Mouse (Mus musculus) thymus, postnatal 10 days (tissue): ENCODE measurements around the gene Amhr2.
A peak's percentile ranks its signal among the peaks of the same experiment; 100 is the strongest.

Source experiments
- DNase-seq, 2 experiments: peaks; one replicate each; pipeline ENCODE4 v3.0.0; 2021; ENCODE audit warnings: low spot score in 2 of 2

Amhr2 gene

DNA sequence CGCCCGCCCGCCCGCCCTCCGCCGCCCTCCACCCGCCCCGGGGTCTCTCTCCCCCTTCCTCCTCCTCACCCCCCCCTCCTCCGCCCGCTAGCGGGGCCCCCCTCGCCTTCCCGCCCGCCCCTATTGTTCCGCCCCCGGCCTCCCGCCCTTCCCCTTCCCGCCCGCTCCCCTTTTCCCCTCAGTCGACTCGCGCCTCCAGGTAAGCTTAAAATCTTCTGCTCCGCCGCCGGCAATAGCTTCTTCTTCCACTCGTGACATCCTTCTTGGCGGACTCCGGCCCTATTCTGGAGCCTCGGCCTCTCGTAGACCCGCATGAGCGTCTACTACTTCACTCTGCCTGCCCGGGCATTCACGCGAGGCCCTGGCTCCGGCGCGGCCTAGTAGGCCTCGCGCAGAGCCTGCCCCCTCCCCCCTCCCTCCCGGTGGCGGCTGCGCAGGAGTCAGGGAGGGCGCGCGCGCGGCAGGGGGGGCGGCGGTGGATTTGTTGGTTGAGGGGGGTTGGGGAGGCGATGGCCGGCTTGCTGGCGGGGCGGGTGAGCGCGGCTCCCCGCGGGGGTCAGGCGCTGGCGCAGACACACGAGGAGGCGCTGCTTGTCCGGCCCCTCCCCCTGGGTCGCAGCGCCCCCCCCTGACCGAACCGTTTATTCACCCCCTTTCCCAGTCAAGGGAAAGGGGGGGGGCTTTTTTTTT, 25.6 kb downstream of the Amhr2 start:
- peak; percentile 70 to 76 for DNase-seq

DNA sequence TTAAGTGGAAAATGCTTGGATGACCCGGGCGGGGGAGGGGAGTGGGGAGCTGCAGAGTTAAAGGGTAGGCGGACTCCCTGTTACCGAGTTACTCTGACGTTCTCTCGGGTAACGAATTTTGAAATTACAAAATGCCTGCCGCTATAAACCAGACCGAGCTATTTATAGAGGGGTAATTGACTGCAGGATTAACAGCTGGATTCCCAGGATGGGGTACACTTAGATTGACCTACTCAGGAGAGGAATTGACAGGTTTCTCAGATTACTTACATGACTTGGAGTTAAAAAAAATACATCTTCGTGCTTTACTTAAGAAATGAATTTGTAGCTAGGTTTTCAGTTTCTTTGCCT, 26.1 kb downstream of the Amhr2 start:
- DNase-seq = no peak

DNA sequence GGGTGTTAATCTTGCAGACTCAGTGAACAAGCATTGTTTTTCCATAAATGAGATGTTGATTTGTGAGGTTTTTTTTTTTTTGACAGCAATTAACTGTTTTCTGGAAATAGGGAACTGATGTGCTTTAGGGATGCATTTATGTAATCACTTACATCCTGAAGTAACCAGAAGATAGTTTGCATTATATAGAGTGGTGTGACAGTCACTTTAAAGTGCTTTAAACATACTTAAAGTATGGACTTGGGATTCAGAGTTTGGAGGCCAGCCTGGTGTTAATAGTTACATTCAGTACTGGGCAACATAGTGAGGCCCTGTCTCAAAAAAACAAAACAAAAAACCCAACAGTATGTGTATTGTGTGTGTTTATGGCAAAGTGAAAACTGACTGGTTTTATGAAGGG, 26.6 kb downstream of the Amhr2 start:
- no peak for DNase-seq

DNA sequence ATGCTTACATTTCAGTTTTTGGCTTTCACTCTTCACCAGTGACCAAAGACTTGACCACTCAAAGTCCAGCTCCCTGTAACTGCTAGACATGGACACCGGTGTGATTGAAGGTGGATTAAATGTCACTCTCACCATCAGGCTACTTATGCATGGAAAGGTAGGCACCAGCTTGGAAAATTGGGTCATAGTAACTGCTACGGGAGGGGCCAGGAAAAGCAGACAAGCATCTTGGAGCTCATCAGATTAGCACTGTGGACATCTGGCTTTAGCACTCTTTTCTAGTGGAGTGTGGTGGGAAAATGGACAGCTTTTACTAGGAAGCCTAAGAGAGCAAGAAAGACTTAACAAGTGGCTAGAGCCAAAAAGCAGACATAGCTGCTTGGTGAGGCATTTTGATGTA, 28.1 kb downstream of the Amhr2 start:
- no peak for DNase-seq

DNA sequence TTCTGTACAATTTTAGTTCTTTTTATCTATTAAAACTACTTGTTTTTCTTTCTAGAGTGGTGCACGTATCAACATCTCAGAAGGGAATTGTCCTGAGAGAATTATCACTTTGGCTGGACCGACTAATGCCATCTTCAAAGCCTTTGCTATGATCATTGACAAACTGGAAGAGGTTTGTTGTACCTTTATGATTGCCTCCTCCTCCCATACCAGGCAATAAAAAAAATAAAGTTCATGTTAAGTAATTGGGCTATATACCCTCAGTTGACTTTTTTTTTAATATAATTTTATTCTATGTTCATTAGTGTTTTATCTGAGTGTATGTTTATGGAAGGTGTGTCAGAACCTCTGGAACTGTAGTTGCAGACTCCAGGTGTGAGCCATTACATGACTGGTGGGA, 29.4 kb downstream of the Amhr2 start:
- no peak for DNase-seq

DNA sequence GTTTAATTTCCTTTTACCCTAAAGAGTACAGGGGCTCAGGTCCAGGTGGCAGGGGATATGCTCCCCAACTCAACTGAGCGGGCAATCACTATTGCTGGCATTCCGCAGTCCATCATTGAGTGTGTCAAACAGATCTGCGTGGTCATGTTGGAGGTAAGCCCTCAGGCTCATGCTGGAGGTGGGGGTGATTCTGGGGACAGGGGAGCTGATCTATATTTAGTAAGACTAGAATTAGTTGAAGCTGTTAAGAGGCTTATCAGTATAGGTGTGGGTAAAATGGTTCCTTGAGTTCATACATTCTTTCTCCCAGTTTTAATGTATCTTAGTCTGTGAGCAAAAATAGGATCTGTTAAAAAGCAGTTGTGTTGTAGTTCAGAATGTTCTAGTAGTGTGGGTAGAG, 38.0 kb downstream of the Amhr2 start:
- DNase-seq = no peak

DNA sequence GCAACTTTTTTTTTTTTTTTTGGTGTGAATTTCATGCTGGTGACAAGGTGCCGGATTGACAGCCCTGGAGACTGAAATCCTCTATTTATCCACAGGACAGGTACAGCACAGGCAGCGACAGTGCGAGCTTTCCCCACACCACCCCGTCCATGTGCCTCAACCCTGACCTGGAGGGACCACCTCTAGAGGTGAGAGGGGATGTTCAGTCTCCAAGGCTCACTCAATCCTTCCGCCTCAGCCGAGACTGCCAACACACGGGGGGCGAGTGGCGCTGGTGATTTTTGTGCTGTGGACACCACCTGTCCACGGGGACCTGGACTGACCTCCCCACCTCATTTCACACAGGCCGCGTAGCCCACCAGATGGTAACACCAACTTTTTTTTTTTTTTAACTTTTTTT, 40.7 kb downstream of the Amhr2 start:
- no peak for DNase-seq

DNA sequence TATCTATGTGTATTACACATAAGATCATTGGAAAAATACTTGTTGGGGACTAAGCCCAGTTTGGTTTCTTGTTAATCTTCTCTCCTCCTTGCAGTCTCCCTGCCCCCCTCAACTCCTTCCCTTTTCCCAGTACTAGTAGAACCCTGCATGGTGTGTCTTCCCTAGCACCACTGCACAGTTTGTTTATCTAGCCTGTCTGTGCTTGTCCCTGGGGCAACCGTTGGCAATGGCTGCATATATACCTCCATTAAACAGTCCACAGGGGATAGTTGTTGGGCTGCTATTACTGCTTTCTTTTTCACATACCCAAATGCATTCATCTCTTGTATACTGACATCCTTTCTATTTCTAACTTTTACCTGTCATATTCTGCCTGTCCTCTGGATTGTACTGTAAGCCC, 42.5 kb downstream of the Amhr2 start:
- DNase-seq = no peak

DNA sequence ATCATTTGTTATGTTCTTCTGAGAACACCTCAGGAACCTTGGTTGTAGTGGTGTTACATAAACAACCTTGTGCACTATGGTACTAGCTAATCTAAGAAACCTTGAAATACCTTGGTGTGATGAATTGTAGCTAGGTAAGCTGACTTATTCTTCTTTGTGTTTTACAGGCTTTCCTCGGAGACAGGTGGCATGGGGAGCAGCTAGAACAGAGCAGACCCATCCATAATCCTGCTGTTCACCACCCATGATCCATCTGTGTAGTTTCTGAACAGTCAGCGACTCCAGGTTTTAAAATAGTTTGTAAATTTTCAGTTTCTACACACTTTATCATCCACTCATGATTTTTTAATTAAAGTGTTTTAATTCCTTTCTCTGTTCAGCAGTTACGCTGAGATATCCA, 53.2 kb downstream of the Amhr2 start:
- DNase-seq = no peak

DNA sequence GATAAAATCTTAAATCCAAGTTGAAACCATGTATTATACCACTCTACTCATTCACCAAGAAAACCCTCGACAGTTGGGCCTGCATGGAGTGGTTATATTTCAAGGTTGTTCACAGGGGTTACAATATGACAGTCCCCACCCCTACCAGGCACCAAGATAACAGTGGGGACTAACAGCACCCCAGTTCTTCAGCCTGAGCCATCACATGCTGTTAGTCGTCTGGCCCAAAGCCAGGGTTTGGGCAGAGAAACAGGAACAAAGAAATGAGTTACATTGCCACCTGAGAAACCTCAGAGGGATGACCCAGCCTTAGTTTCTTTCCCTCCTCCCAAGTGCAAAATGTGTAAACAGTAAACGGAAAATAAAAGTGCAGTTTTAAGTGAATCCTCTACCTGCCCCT, 54.2 kb downstream of the Amhr2 start:
- DNase-seq = no peak

DNA sequence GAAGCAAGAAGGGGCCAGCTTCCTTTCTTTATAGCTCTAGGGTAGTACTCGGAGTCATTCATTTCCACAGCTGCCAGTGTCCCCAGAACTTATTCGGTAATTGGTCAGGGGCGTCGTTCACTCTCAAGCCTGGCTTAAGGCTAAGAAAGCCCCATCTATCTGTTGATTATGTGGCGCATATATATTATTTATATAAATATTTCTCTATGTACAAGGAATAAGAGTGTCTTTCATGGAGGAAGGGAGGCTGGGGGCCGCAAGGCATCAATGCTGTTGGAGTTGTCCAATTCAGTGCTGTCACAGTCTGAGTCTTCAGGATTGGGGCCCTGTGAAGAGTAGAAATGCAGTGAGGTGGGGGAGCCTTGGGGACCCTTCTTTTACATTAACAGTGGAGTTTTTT, 54.7 kb downstream of the Amhr2 start:
- DNase-seq = no peak

DNA sequence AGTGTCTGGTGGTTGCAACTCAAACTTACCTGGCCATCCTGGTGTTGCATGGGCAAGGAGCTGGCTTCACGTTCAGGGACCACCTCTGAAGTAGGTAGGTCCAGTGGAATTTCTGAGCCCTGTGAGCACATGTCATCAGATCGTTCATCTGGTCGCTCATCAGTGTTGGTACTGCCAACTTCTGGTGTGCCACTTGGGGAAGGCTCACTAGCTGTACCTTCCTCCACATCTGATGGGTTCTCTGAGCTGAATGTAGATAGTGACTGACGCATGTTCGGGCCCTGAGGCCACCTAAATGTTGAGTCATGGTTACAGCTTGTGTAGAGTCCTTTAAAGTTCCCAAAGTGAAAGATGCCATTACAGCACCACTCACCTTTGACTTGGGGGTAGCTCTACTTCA, 55.3 kb downstream of the Amhr2 start:
- no peak for DNase-seq

DNA sequence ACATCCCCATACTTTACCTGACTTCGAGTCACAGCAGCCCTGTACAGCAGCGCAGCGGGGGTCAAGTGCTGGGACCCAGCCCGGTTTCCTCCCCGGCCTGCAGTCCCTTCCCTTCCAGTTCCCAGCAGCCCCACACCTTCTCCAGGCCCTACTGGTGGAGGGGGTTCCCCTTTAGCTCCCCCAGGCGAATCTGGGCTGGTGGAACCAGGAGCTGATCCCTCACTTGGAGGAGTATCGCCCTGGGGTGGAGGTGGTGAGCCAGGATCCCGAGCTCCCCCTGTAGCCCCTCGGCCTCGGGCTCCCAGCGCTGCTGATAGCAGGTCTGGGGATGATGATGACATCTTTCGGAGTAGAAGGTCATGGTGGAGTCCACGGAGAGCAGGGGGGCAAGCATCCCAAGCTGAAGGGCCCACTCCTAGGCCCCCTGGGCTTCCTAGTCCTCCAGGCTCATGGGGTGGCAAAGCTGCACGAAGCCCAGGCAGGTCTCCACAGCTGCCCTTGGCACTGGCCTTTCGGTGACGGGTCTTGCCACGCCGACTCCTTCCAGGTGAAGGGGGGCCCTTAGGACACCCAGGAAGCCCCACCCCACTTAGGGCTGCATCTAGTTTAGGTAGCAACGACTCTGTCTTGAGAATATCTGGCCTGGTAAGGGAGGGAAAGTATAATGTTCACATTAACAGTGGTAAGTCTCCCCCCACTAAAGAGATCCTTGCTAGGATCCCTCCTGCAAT, 56.1 kb downstream of the Amhr2 start:
- DNase-seq = no peak

DNA sequence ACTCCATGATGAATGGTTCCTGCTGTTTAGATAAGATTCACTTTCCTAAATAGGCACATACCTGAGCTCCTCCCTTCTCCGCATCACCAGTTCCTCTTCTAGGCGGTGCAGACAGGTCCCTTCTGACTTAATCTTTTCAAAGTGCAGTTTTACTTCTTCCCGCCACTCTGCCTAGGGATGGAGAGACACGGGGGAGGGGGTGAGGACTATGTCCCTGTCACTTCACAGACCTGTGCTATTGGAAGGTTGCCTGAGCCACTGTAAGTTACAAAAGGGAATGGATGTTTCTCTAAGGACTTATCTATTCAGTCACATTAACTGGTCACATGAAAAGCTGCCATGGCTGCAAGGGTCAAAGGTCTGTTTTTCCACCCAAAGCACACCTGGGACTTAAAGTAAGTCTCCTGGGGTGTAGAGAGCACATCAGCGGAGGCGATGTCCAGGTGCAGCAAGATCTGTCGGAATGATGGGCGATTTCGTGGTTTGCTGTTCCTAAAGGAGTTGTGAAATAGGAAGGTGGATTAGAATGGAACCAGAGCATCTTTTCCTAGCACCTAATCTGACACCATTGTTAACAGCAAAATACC, 57.2 kb downstream of the Amhr2 start:
- DNase-seq = no peak

DNA sequence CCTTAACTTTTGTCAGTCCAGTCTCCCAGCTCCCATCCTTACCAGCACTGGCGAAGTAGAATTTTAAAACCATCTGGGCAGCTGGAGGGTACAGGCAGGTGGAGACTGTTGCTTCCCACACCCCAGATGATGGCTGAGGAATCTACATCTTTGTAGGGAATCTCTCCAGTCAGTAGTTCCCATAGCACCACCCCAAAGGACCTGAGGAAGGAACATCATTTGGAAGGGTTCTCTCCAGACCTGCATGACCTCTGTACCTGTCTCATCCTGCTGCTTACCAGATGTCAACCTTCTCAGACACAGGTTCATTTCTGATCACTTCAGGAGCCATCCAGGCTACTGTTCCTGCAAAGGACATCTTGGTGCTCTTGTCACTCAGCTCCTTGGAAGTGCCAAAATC, 58.3 kb downstream of the Amhr2 start, which contains the start of gene Gm10337:
Gm10337 (plus strand) TSS at position 276 of the 400 bp plus-strand sequence.
- DNase-seq = no peak
